Mouse (Mus musculus) brain, adult 10 weeks (tissue): Measurements from ENCODE around the gene Rwdd4a. TPM values are rescaled to one million over a fixed set of nuclear protein-coding genes. Genes with fewer than 3 reads are reported as not detected.

ENCODE experiments used
- polyA plus RNA-seq: library from polyadenylated mRNA; stranded (reverse); fragments of 350-450 nt; fragmentation: Illumina TruSeq; extraction: RNeasy Lipid Tissue Mini Kit (QIAGEN cat#74804); gene quantifications from one replicate; pipeline ENCODE4 v1.2.3, GENCODE M21; 2015; ENCODE audit warnings: low read depth, low replicate concordance

Rwdd4a gene
- polyA plus RNA-seq, result 26.3 TPM

DNA sequence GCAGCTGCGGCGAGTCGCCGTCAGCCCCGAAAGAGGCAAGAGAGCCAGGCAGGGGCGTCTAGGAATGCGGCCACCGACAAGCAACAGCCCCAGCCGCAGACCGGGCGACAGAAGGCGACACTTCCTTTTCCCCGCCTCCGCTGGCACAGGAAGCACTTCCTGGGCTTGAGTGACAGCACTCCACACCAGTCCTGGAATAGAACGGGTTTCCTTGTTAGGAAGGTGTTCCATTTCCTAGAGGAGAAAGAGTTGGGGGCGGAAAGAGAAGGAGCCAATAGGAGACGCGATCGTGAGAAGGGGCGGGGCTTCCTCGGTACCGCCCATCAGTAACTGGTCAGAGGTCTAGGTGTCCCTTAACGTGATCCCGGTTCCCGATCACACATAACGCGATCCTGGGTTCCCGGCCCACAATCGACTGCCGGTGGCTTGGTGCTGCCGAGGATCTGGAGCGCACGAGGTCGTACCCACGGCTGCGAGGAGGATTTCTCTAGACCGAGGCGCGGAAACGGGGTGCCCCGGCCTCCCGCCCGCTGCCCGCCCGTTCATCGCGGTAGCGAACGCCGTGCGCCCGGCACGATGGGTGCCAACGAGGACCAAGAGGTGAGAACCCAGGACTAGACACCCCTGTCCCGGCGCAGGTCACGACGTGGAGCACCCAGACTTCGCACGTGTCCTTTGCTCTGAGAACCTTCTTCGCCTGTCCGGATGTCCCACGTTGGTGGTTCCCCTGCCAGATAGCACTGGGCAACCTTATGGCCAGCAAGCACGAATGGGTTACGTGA, at the start of gene Rwdd4a, which contains the start of gene Trappc11:
Gene Rwdd4a, plus strand, starts transcription at position 321 of the 782 bp plus-strand sequence.
Gene Trappc11, minus strand, starts transcription at position 127 of the 782 bp plus-strand sequence.

Other genes starting within 250 kb of the Rwdd4a start
- gene Stox2, start 87.3 kb upstream of the Rwdd4a start, polyA plus RNA-seq, result 32.4 TPM
- 40.0 TPM for gene Trappc11, start 194 bp upstream of the Rwdd4a start, polyA plus RNA-seq
- 49.9 TPM for gene Ing2, start 141.9 kb downstream of the Rwdd4a start, polyA plus RNA-seq
- 13.3 TPM for gene Cdkn2aip, start 180.3 kb downstream of the Rwdd4a start, polyA plus RNA-seq